Mouse (Mus musculus) limb, embryonic 14.5 days (tissue): ENCODE data around the gene Pik3cd. TPM values are rescaled to one million over a fixed set of nuclear protein-coding genes. Genes with fewer than 3 reads are reported as not detected.

Experiments
- ATAC-seq: fragments of 200-750 bp; cut with Nextera tagmentation; 2 replicates; pipeline ENCODE4 v1.8.0; 2017; ENCODE audit warnings: low read depth, moderate number of reproducible peaks, moderate TSS enrichment; ENCODE audit not compliant: low FRiP score
- DNase-seq: peaks from one replicate; pipeline ENCODE4 v3.0.0-alpha.2; 2015; ENCODE audit warnings: low spot score
- H3K27ac ChIP-seq: fragments of 300-500 bp; sonication (generic); replicated peaks from 2 replicates; pipeline ENCODE4 v1.5.1; 2014; ENCODE audit warnings: low read depth, mild to moderate bottlenecking, low read length, moderate library complexity, mixed read lengths
- H3K27me3 ChIP-seq: fragments of 300-500 bp; sonication (generic); 2 replicates; pipeline ENCODE4 v1.6.1; 2014; ENCODE audit warnings: low read length, mixed read lengths; ENCODE audit not compliant: control insufficient read depth, insufficient read depth
- H3K36me3 ChIP-seq: fragments of 300-500 bp; sonication (generic); 2 replicates; pipeline ENCODE4 v1.6.1; 2014; ENCODE audit warnings: mild to moderate bottlenecking, low read length, moderate library complexity, mixed read lengths; ENCODE audit not compliant: control insufficient read depth, insufficient read depth
- H3K4me1 ChIP-seq: fragments of 300-500 bp; sonication (generic); 2 replicates; pipeline ENCODE4 v1.6.1; 2014; ENCODE audit warnings: antibody characterized with exemption, low read length, mixed read lengths; ENCODE audit not compliant: control insufficient read depth, insufficient read depth
- H3K4me2 ChIP-seq: fragments of 300-500 bp; sonication (generic); replicated peaks from 2 replicates; pipeline ENCODE4 v1.6.1; 2014; ENCODE audit warnings: low read depth, mild to moderate bottlenecking, low read length, moderate library complexity; ENCODE audit not compliant: severe bottlenecking
- H3K4me3 ChIP-seq: fragments of 300-500 bp; sonication (generic); replicated peaks from 2 replicates; pipeline ENCODE4 v1.5.1; 2014; ENCODE audit warnings: low read length
- H3K9ac ChIP-seq: fragments of 300-500 bp; sonication (generic); 2 replicates; pipeline ENCODE4 v1.6.1; 2014; ENCODE audit warnings: mild to moderate bottlenecking, low read depth, low read length, moderate library complexity; ENCODE audit not compliant: severe bottlenecking
- H3K9me3 ChIP-seq: fragments of 300-500 bp; sonication (generic); 2 replicates; pipeline ENCODE4 v1.6.1; 2016; ENCODE audit warnings: low read length; ENCODE audit not compliant: control insufficient read depth
- POLR2A ChIP-seq: fragments of 200-500 bp; IDR thresholded peaks from 2 replicates; pipeline ENCODE4 v1.8.0; 2012; ENCODE audit warnings: inconsistent platforms, mild to moderate bottlenecking, moderate library complexity, borderline replicate concordance; ENCODE audit not compliant: insufficient read depth, insufficient read length; ENCODE audit errors: extremely low read depth
- WGBS: fragments of 180-500 bp; shearing (Covaris S2); extraction: QIAGEN DNeasy Blood & Tissue Kit; methylation state at CpG from one replicate; pipeline ENCODE4 v1.1.7; 2014; 5-methylcytosine and 5-hydroxymethylcytosine counted together
- polyA plus RNA-seq, 2 experiments: library from polyadenylated mRNA; depleted of rRNA in 1 of 2; stranded (reverse) in 1 of 2; unstranded in 1 of 2; fragments of >200 nt; fragmentation: Nextera tagmentation in 1 of 2; extraction: Ambion mirVana in 1 of 2; gene quantifications; 2 replicates each; pipeline versions ENCODE4 v1.2.1 to v1.2.3; 2012 to 2014

Pik3cd gene
- polyA plus RNA-seq, 2 experiments: 5.1 to 5.7 TPM

GRCm38 (mm10) chr4:149696189-149696971 lies 6.0 kb downstream of the Pik3cd start:
- ATAC-seq (no peak), DNase-seq (no peak)
- no peak overlapping the region; the same call in 1 of the 2 replicates for H3K9ac ChIP-seq
- TF ChIP-seq POLR2A: no peak
- H3K4me2 ChIP-seq: 0 out of 2 replicates have a peak overlapping the region, but pooled peaks have one; percentile 15
- no peaks in the 10 kb centered on the region for H3K9me3 ChIP-seq
- peaks cover 13% of the 10 kb centered on the region for H3K4me1 ChIP-seq
- H3K27ac ChIP-seq: no peak overlapping the region
- H3K4me3 ChIP-seq: no peak overlapping the region
- WGBS: 31% methylated on average over 16 of the region's 16 CpGs
- H3K27me3 ChIP-seq: peaks cover 9% of the 10 kb centered on the region; the same call in 1 of the 2 replicates
- no peaks in the 10 kb centered on the region for H3K36me3 ChIP-seq

- ATAC-seq (peak; percentile 41; the same call in 1 of the 2 replicates), DNase-seq (no peak)
- TF ChIP-seq POLR2A: no peak
- H3K4me3 ChIP-seq: no peak overlapping the region
- H3K27ac ChIP-seq: 0 out of 2 replicates have a peak overlapping the region, but pooled peaks have one; percentile 0
- no peaks in the 10 kb centered on the region for H3K27me3 ChIP-seq
- 21% methylated on average over 8 of the region's 8 CpGs for WGBS
- H3K4me1 ChIP-seq: peaks cover 12% of the 10 kb centered on the region; the same call in 1 of the 2 replicates
- no peaks in the 10 kb centered on the region for H3K36me3 ChIP-seq
- H3K4me2 ChIP-seq: no peak overlapping the region
- H3K9ac ChIP-seq: no peak overlapping the region
- no peaks in the 10 kb centered on the region for H3K9me3 ChIP-seq
Observed at GRCm38 (mm10) chr4:149691368-149691767, 11.0 kb downstream of the Pik3cd start.

- ATAC-seq: no peak
- 82% methylated on average over 8 of the region's 8 CpGs for WGBS
Observed at GRCm38 (mm10) chr4:149690828-149691280, 11.5 kb downstream of the Pik3cd start.

GRCm38 (mm10) chr4:149689822-149690700 lies 12.3 kb downstream of the Pik3cd start:
- Histone ChIP-seq H3K4me2 (no peak overlapping the region), H3K4me1 (peaks cover 12% of the 10 kb centered on the region; the same call in 1 of the 2 replicates), H3K9ac (no peak overlapping the region), H3K36me3 (no peaks in the 10 kb centered on the region), H3K9me3 (no peaks in the 10 kb centered on the region), H3K4me3 (no peak overlapping the region), H3K27me3 (no peaks in the 10 kb centered on the region), H3K27ac (no peak overlapping the region)
- ATAC-seq (no peak), DNase-seq (no peak)
- no peak for TF ChIP-seq POLR2A
- WGBS: 81% methylated on average over 12 of the region's 12 CpGs

More at GRCm38 (mm10) chr4:149690828-149691280, 11.5 kb downstream of the Pik3cd start:
- no peaks in the 10 kb centered on the region for H3K9me3 ChIP-seq
- H3K9ac ChIP-seq: no peak overlapping the region
- no peak overlapping the region for H3K4me3 ChIP-seq
- H3K4me1 ChIP-seq: peaks cover 12% of the 10 kb centered on the region; the same call in 1 of the 2 replicates
- no peaks in the 10 kb centered on the region for H3K36me3 ChIP-seq
- no peak overlapping the region for H3K27ac ChIP-seq
- no peaks in the 10 kb centered on the region for H3K27me3 ChIP-seq
- no peak for TF ChIP-seq POLR2A
- DNase-seq: no peak
- H3K4me2 ChIP-seq: no peak overlapping the region

- Histone ChIP-seq H3K9ac (no peak overlapping the region), H3K9me3 (no peaks in the 10 kb centered on the region), H3K27ac (no peak overlapping the region), H3K4me3 (no peak overlapping the region), H3K27me3 (no peaks in the 10 kb centered on the region), H3K4me2 (no peak overlapping the region), H3K4me1 (peaks cover 12% of the 10 kb centered on the region; the same call in 1 of the 2 replicates), H3K36me3 (no peaks in the 10 kb centered on the region)
- no peak for ATAC-seq
- TF ChIP-seq POLR2A: no peak
- no peak for DNase-seq
- 83% methylated on average over 14 of the region's 14 CpGs for WGBS
Observed at GRCm38 (mm10) chr4:149688861-149689260, 13.5 kb downstream of the Pik3cd start.
